Mouse (Mus musculus): ENCODE results near the gene Kctd4. TPM values are rescaled to one million over a fixed set of nuclear protein-coding genes. Genes with fewer than 3 reads are reported as not detected.

The Kctd4 gene
- 0.29 and 0.57 TPM in 2 replicates for polyA plus RNA-seq (2012; rRNA removed; ENCODE audit: low replicate concordance)

DNA sequence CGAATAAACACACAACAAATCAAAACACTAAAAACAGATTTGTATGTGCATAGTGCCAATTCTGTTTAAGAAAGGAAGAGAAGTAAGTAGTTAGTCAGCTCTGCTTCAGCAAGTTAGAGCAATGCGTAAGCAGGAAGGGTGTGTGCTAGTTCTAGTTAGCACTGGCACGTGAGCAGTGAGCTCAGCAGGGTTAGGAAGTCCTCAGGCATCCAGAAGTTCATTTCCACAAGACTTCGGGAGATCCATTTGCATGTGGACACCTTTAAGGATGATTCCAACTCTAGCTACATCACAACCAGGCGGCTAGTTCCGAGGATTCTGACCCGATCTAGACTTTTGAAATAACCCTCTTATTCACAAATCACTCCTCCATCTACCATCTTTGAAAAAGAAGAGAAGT, at the start of gene Kctd4:
Gene Kctd4, plus strand, starts transcription at position 244 of the 400 bp plus-strand sequence.

DNA sequence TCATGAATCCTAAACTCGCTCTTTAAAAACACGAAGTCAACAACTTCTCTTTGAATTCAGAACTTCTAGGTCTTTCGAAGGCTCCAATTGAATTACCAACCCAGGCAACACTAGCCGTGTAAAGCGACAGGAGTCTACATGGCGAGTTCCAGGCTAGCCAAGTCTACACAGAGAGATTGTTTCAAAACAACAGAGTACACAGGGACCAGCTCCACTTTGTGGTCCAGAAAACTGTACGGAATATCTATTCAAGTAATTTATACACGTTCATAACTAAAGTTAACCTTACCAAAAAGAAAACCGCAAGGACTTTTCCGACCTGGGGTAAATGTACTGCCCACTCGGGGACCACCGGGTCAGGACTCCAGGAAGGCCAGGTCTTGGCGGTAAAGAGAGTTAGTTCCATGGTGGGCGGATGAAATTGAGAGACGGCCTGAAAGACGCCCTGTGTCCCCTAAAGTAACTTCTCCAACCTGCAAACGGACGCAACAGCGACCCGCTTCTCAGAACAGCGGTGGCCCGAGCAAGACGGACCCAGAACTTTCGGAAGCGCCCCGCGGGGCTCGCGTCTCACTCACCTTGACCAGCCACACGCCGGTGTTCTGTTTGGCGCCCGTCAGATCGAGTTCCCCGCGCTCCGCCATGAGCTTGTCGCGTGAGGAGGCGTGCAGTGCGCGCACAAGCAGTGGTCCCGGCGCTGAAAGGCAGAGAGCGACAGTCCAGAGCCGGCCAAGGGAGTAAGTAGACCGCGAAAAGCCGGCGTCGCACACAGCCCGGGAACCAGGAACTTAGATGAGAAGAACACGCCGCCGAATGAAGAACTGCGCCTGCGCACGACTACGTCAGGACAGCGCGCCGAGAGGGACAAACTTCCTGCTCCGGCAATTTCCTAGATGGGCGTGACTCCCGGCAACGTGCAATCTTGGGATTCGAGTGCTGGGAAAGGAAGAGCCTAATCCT, 55.6 kb downstream of the Kctd4 start, which contains the start of gene Gtf2f2:
Gene Gtf2f2, minus strand, starts transcription at position 764 of the 960 bp plus-strand sequence.

Other genes starting within 250 kb of the Kctd4 start
- 6.7 and 9.9 TPM in 2 replicates for gene Cog3, start 200.5 kb upstream of the Kctd4 start, polyA plus RNA-seq (2012; rRNA removed; ENCODE audit: low replicate concordance)
- gene Slc25a30, start 168.0 kb upstream of the Kctd4 start, polyA plus RNA-seq (2012; rRNA removed; ENCODE audit: low replicate concordance): 4.3 and 8.1 TPM in 2 replicates
- gene Tpt1, start 109.9 kb upstream of the Kctd4 start, polyA plus RNA-seq (2012; rRNA removed; ENCODE audit: low replicate concordance): 1,381 and 2,738 TPM in 2 replicates
- 1.4 and 2.2 TPM in 2 replicates for gene Gtf2f2, start 55.9 kb downstream of the Kctd4 start, polyA plus RNA-seq (2012; rRNA removed; ENCODE audit: low replicate concordance)
- gene Gpalpp1, start 155.8 kb downstream of the Kctd4 start, polyA plus RNA-seq (2012; rRNA removed; ENCODE audit: low replicate concordance): 2.6 and 6.2 TPM in 2 replicates
- 3.1 and 5.4 TPM in 2 replicates for gene Nufip1, start 155.9 kb downstream of the Kctd4 start, polyA plus RNA-seq (2012; rRNA removed; ENCODE audit: low replicate concordance)

Data from mammary gland, adult 2 months (tissue).